Mouse (Mus musculus) gastrocnemius, adult 18-20 months (tissue): Measurements from ENCODE around the gene Creld2. TPM values are rescaled to one million over a fixed set of nuclear protein-coding genes. Genes with fewer than 3 reads are reported as not detected.
"Not testable (repeated sequence)": the region's sequence is repeated elsewhere in the genome, so short reads cannot be mapped to it uniquely, and the experiment has no call there.

Source experiments
- DNase-seq: peaks from one replicate; pipeline ENCODE4 v3.0.0; 2021; ENCODE audit warnings: low spot score
- long read RNA-seq, 2 experiments: library from polyadenylated mRNA; stranded (forward); transcript quantifications; one replicate each; pipeline ENCODE4 v2.0.0; 2021
- total RNA-seq, 2 experiments: library from RNA; stranded (reverse); gene quantifications; 2 replicates each; pipeline ENCODE4 v1.2.3; 2021

The Creld2 gene
- 10 to 100 TPM in 1 of 2 experiments, 1 to 10 TPM in 1; 6.9 to 10.3 TPM for total RNA-seq
- long read RNA-seq, experiment 1, transcript Creld2-201 (10 exons, 1,366 nt), result major isoform, 16 of 19 reads
- long read RNA-seq, experiment 1, partial matches to known transcripts, result 2 of 19 reads
- long read RNA-seq, experiment 1, other reads (novel, unspliced or antisense), result 1 of 19 reads
- long read RNA-seq, experiment 2, transcript Creld2-201 (10 exons, 1,366 nt), result major isoform, 8 of 9 reads
- long read RNA-seq, experiment 2, partial matches to known transcripts, result 0 of 9 reads
- long read RNA-seq, experiment 2, other reads (novel, unspliced or antisense), result 1 of 9 reads

- DNase-seq, result peak; percentile 100
Observed at GRCm38 (mm10) chr15:88819026-88819905, at the start of gene Creld2, which contains the start of gene Alg12. Gene Creld2 (plus strand): TSS chr15:88819646. Gene Alg12 (minus strand): TSS chr15:88819318.

DNA sequence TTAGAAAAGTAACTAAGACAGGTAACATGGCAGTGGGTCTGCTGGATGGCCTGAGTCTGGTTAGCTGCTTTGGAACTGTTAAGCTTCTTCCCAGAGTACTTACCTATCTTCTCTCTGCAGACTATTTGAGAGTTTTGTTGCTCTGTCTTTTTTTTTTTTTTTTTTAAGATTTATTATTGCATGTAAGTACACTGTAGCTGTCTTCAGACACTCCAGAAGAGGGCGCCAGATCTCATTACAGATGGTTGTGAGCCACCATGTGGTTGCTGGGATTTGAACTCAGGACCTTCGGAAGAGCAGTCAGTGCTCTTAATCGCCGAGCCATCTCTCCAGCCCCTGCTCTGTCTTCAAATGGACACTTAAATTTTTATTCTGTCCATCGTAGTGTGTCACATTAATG, 44.8 kb upstream of the Creld2 start:
- not testable (repeated sequence) for DNase-seq

GRCm38 (mm10) chr15:88792140-88792850, 27.2 kb upstream of the Creld2 start:
- DNase-seq, result no peak

DNA sequence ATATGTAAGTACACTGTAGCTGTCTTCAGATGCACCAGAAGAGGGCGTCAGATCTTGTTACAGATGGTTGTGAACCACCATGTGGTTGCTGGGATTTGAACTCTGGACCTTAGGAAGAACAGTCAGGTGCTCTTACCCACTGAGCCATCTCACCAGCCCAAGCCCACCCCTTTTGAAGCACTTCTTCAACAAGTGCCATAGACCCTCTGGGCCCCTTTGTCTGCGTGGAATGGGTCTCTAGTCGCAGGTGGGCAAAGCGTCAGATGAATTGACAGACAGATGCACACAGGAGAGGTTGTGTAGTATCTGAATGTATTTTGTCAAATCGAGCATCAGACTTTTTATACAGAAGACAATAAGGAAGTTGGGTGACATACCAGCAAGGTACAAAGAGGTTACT, 24.7 kb upstream of the Creld2 start:
- DNase-seq, result not testable (repeated sequence)

- no peak for DNase-seq
Observed at GRCm38 (mm10) chr15:88799950-88800371, 19.5 kb upstream of the Creld2 start.

DNA sequence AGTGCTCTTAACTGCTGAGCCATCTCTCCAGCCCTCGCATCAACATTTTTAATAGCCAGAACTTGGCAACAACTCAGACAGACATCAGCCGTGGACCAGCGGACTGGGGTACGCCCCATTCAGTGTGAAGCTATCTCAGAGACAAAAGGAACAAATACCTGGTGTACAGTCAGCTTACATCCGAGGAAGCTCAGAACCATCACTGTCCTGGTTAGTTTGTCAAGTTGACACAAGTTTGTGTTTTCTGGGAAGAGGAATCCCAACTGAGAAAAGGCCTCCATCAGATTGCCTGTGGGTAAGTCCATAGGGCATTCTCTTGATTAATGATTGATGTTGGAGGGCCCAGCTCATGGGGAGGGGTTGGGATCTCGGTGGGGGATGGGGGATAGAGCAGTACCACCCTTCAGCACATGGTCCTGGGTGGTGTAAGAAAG, 18.5 kb upstream of the Creld2 start:
- no peak for DNase-seq

GRCm38 (mm10) chr15:88801903-88802302, 17.5 kb upstream of the Creld2 start:
- no peak for DNase-seq

DNA sequence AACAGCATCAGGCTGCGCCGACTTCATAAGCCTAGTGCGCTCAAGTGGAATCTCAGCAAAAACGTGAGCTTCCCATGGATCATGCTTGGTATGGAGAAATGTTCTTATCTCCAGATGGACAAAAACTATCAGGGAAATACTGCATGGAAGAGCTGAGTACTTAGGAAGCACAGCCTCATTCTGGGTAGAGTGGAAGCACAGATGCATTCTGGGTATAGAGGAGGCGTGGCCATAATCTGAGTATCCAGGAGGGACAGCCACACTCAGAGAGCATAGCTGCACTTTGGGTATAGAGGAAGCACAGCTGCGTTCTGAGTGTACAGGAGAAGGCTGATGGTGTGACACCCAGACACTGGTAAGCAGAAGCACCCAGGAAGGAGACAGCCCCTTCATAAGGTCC, 17.1 kb upstream of the Creld2 start:
- DNase-seq, result no peak

DNA sequence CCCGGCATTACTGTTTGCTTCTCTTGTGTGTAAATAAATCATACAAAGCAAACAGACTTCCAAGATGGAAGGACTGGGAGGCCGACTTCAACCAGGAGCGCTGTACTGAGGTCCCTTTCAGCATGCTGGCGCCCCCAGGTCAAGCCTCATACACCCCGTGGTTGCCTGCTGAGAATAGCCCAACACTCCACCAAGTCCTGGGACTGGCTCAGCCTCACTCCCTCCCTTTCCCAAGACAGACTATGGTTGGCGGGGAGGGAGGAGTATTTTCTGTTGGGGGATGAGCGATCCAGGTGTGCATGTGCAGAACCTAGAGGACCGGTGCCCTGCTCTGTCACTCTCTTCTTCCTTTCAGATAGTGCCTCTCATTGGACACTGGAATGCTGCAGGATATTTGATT, 11.3 kb upstream of the Creld2 start:
- DNase-seq, result no peak

DNA sequence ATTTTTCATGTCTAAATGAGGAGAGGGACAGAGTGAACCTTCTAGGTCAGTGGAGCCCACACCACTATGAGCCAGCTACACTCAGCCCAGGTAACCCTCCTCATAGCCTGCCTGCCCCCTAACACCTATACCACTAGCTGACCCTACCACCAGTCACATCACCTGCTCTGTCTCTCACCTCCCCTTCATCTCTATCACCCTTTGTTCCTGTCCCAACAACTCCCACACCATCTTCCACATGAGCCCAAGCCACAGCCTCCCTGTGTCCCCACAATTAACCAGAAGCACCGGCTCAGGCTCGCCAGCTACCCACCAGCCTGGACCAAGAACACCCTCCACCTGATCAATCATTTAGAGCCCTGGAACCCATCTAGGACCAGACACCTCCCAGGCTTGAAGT, 9.1 kb upstream of the Creld2 start:
- no peak for DNase-seq

GRCm38 (mm10) chr15:88813262-88813661, 6.2 kb upstream of the Creld2 start:
- no peak for DNase-seq

DNA sequence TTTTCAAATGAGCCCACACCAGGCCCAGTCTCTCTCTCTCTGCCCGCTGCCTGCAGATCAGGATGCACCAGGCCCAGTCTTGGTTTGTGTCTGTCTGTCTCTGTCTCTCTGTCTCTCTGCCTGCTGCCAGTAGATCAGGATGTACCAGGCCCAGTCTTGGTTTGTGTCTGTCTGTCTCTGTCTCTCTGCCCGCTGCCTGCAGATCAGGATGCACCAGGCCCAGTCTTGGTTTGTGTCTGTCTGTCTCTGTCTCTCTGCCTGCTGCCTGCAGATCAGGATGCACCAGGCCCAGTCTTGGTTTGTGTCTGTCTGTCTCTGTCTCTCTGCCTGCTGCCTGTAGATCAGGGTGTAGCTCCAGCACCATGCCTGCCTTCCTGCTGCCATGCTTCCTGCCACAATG, 5.6 kb upstream of the Creld2 start:
- not testable (repeated sequence) for DNase-seq

- DNase-seq, result no peak
Observed at GRCm38 (mm10) chr15:88814411-88815047, 4.9 kb upstream of the Creld2 start.

GRCm38 (mm10) chr15:88815196-88815700, 4.2 kb upstream of the Creld2 start:
- no peak for DNase-seq

DNA sequence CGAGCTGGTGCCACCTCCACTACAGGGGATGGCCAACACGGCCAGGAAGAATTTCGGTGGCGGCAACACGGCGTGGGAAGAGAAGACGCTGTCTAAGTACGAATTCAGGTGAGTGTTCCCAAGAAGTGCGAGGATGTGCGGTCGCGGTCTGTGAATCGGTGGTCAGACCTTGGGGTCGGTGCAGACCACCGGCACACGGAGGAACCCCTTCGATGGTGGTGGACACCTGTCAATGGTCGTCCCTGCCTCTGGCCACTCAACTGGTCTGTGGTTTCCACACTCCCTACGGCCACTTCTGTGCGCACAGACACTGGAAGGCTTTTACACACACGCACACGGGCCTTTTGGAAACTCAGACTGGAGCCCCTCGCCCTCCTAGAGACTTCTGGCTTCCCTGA, 459 bp downstream of the Creld2 start:
- no peak for DNase-seq

- DNase-seq, result no peak
Observed at GRCm38 (mm10) chr15:88821403-88821802, 2.0 kb downstream of the Creld2 start.

- DNase-seq, result no peak
Observed at GRCm38 (mm10) chr15:88822513-88822912, 3.1 kb downstream of the Creld2 start.

DNA sequence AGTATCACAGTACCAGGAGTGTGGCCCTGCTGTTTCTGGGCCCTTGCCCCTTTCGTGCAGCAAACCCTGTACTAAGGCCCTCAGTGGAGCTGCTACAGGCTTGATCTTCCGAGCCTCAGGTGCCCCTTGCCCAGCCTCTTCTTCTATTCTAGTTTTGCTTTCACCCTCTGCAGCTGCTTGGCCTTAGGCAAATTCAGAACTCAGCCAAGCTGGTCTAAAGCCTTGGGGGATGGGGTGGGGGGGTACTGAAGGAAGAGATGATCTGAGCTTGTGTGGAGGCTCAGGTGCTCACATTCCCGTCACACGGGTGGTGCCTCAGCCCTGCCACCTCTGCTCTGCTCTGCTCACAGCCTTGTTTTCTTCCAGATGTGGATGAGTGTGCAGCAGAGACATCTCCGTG, 3.9 kb downstream of the Creld2 start:
- DNase-seq, result no peak

DNA sequence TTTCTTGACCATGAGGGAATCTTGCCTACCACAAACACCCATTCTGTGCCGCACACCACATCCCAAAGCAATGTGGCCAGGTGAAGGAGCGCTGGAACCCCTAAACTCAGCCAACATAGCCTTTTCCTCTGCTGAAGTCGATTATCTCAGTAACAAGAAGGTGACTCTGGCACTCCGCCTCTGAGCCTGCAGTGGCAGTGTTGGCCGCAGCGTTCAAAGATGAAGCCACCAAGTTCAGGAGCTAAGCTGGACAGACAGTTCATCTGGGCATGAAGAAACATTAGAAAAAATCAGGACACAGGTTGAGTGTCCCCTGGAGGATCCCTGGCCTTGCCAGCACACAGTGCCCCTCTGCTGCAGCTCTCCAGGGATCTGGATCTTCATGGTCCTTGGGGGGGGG, 8.0 kb downstream of the Creld2 start:
- no peak for DNase-seq

DNA sequence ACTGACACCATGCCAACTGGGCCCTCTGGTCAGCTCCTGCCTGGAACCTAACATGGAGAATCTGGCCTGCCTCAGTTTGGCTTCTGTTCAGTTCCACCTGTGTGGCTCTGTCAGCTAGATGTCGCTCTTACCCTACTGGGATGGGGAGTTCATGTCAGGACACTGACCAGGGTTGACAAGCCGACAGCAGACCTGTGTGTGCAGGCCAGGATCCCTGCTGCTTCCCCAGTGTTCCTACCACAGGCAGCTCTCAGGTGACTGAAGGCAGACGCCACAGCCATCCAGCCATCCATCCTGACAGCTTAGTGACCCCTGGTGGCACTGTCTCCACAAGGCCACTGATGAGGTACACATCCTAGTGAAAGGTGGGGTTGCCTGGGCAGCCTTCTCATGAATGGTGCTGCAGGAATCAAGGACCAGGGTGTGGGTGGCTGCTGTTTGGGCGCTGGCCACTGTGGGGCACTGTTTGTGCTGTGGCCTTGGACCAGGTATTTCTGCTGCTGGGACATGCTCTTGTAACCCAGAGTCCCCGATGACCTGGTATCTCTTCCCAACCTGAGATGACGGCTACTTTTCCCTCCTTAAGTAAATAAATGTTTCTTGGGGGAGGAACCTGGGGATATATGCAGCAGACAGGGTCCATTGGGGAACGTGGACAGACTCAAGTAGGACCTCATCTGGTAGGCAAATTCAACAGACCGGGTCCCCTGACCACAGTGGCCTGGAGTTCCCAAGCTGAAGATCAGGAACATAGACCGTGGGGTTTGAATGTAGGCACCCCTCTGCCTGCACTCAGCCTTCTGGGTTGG, 8.7 kb downstream of the Creld2 start:
- DNase-seq, result peak; percentile 65
